17 mouse cellular contexts compared by ENCODE assay signal in the genomic region with DNA sequence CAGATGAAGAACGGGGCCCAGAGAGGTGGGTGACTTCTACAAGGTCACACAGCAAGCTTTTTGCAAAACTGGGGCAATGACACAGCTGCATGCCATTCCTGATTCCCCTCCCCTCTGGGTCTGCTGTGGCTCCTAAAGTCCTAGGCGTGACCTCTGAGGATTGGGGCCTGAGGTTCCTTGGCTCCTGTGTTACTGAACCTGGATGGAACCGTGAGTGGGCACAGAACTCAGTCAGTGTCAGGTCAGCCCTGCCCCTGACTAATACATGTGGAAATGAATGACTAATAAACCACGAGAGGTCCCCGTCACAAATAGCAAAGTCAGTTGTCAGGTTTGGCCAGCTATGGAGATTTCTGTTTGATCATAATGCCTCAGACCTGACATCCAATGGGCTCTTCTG. TPM values are rescaled to one million over a fixed set of nuclear protein-coding genes. Genes with fewer than 3 reads are reported as not detected.
DNase-seq lines count a peak whose midpoint lies in the region; ATAC-seq lines count a peak whose summit lies in the region.
"Had no signal": no experiment of that assay in that cellular context is flagged by ENCODE, and none has a peak within 500 bp of the region (broad histone marks: within the 10 kb centered on the region; RNA-seq: fewer than 3 reads in every experiment).

No protein-coding gene starts in this region.

- intact Hi-C loops in heart, postnatal 14 days (cut with DNase I) = no loop called here

- H3K36me3 ChIP-seq in heart, embryonic 15.5 days = no peaks in the 10 kb centered on the region
- no peaks in the 10 kb centered on the region for H3K36me3 ChIP-seq in hindbrain, embryonic 12.5 days
- no peaks in the 10 kb centered on the region for H3K36me3 ChIP-seq in midbrain, embryonic 16.5 days (ENCODE audit: control insufficient read depth, insufficient read depth, low read length)

- H3K4me1 ChIP-seq in heart, embryonic 15.5 days (replicated peaks) = peaks cover 15% of the 10 kb centered on the region
- H3K4me1 ChIP-seq in hindbrain, embryonic 12.5 days = peaks cover 15% of the 10 kb centered on the region
- H3K4me1 ChIP-seq in midbrain, embryonic 16.5 days (ENCODE audit: control insufficient read depth, insufficient read depth, low read length) = peaks cover 26% of the 10 kb centered on the region

- no peak for DNase-seq in heart, postnatal 14 days
- DNase-seq in NIH3T3 (ENCODE audit: low read depth) = peak; percentile 26
- no peak for DNase-seq in embryo, embryonic 10.5 days (ENCODE audit: low spot score)
- no peak for DNase-seq in cerebellum, postnatal 4 days (ENCODE audit: low spot score in 2 of 2)
- DNase-seq: kidney, adult 11 months; kidney, postnatal 4 days; thymus, postnatal 25 days had no signal

- no peak overlapping the region for H3K4me2 ChIP-seq in heart, embryonic 15.5 days
- no peak overlapping the region for H3K4me2 ChIP-seq in hindbrain, embryonic 12.5 days (replicated peaks)
- H3K4me2 ChIP-seq in midbrain, embryonic 16.5 days (ENCODE audit: low read length) = peak overlapping the region; percentile 59

- H3K27ac ChIP-seq in heart, embryonic 15.5 days = 0 out of 2 replicates have a peak overlapping the region, but pooled peaks have one; percentile 12
- peak overlapping the region; percentile 72 for H3K27ac ChIP-seq in hindbrain, embryonic 12.5 days
- peak overlapping the region; percentile 96 for H3K27ac ChIP-seq in midbrain, embryonic 16.5 days (ENCODE audit: low read length)

- no peak overlapping the region for H3K4me3 ChIP-seq in heart, embryonic 15.5 days
- no peak overlapping the region for H3K4me3 ChIP-seq in hindbrain, embryonic 12.5 days
- H3K4me3 ChIP-seq in midbrain, embryonic 16.5 days (ENCODE audit: low read depth, low read length) = no peak overlapping the region

- WGBS in heart, embryonic 15.5 days = 65% methylated on average over 5 of the region's 5 CpGs
- 78% methylated on average over 5 of the region's 5 CpGs for WGBS in hindbrain, embryonic 12.5 days
- WGBS in midbrain, embryonic 16.5 days = 58% methylated on average over 5 of the region's 5 CpGs

- H3K9ac ChIP-seq in heart, embryonic 15.5 days = no peak overlapping the region
- no peak overlapping the region for H3K9ac ChIP-seq in hindbrain, embryonic 12.5 days
- H3K9ac ChIP-seq in midbrain, embryonic 16.5 days (ENCODE audit: low read depth, low read length) = peak overlapping the region; percentile 38; the same call in 1 of the 2 replicates

- no peaks in the 10 kb centered on the region for H3K9me3 ChIP-seq in heart, embryonic 15.5 days (replicated peaks)
- no peaks in the 10 kb centered on the region for H3K9me3 ChIP-seq in hindbrain, embryonic 12.5 days (replicated peaks)
- no peaks in the 10 kb centered on the region for H3K9me3 ChIP-seq in midbrain, embryonic 16.5 days (replicated peaks; ENCODE audit: control insufficient read depth, low read length, poor library complexity, severe bottlenecking)

- no peaks in the 10 kb centered on the region for H3K27me3 ChIP-seq in heart, embryonic 15.5 days
- no peaks in the 10 kb centered on the region for H3K27me3 ChIP-seq in hindbrain, embryonic 12.5 days
- no peaks in the 10 kb centered on the region for H3K27me3 ChIP-seq in midbrain, embryonic 16.5 days (ENCODE audit: control insufficient read depth, insufficient read depth, low read depth, low read length)

- ATAC-seq in heart, embryonic 15.5 days (replicated peaks; ENCODE audit: insufficient number of reproducible peaks, insufficient read depth, low FRiP score, low read depth) = no peak
- ATAC-seq in hindbrain, embryonic 12.5 days (ENCODE audit: low FRiP score) = peak; percentile 51
- peak; percentile 49 for ATAC-seq in midbrain, embryonic 16.5 days
- no peak for ATAC-seq in erythroid progenitor cell, adult 5-6 weeks (replicated peaks; ENCODE audit: low FRiP score, poor library complexity, severe bottlenecking)

RNA-seq across cellular contexts. Expression of gene Slc6a17, which starts 11.4 kb away (rescaled TPM):
- polyA plus RNA-seq in heart, embryonic 15.5 days (2015; fragmentation: Nextera tagmentation; extraction: Ambion mirVana) = 4.7 TPM in 2 replicates
- total RNA-seq in heart, postnatal 14 days (2021) = 1 to 10 TPM; 1.3 to 1.5 TPM
- polyA plus RNA-seq in hindbrain, embryonic 12.5 days (2016; fragmentation: Nextera tagmentation; extraction: Ambion mirVana) = 5.6 and 5.7 TPM in 2 replicates
- 17.5 and 23.3 TPM in 2 replicates for polyA plus RNA-seq in midbrain, embryonic 16.5 days (2015; fragmentation: Nextera tagmentation; extraction: Ambion mirVana)
- not detected in 2 replicates for total RNA-seq in erythroid progenitor cell, adult 5-6 weeks (2015; ENCODE audit: low replicate concordance)
- not detected in 2 replicates for total RNA-seq in erythroid progenitor cell, adult 5-6 weeks (2017; ENCODE audit: low replicate concordance)
- total RNA-seq: CH12.LX; liver, adult 2 months had no signal

RNA-seq across cellular contexts. Expression of gene Ubl4b, which starts 25.7 kb away (rescaled TPM):
- polyA plus RNA-seq in heart, embryonic 15.5 days (2015; fragmentation: Nextera tagmentation; extraction: Ambion mirVana) = not detected in 2 replicates
- not detected for total RNA-seq in heart, postnatal 14 days (2021)
- polyA plus RNA-seq in hindbrain, embryonic 12.5 days (2016; fragmentation: Nextera tagmentation; extraction: Ambion mirVana) = not detected in 2 replicates
- not detected in 2 replicates for polyA plus RNA-seq in midbrain, embryonic 16.5 days (2015; fragmentation: Nextera tagmentation; extraction: Ambion mirVana)
- not detected in 2 replicates for total RNA-seq in erythroid progenitor cell, adult 5-6 weeks (2015; ENCODE audit: low replicate concordance)
- total RNA-seq in erythroid progenitor cell, adult 5-6 weeks (2017; ENCODE audit: low replicate concordance) = not detected in 2 replicates
- total RNA-seq: adrenal gland, postnatal 36 days; CH12.LX; heart, postnatal 25 days; liver, adult 2 months had no signal
- polyA plus RNA-seq: liver, adult 2 months; lung, embryonic 16.5 days; stomach, embryonic 14.5 days had no signal

Comparison
In these comparisons a context has a peak if more than half of its experiments do, and no peak if none do; other contexts are left out.
1. ATAC-seq: peak in hindbrain, embryonic 12.5 days (single experiment) and midbrain, embryonic 16.5 days (single experiment); none in heart, embryonic 15.5 days (single experiment) and erythroid progenitor cell, adult 5-6 weeks (single experiment).
2. H3K27ac ChIP-seq: peak in every context shown above with its lines; median percentile 96 in midbrain, embryonic 16.5 days; 72 in hindbrain, embryonic 12.5 days; 12 in heart, embryonic 15.5 days.